Comparison of ENCODE assay signal across 9 mouse cellular contexts in the genomic region with DNA sequence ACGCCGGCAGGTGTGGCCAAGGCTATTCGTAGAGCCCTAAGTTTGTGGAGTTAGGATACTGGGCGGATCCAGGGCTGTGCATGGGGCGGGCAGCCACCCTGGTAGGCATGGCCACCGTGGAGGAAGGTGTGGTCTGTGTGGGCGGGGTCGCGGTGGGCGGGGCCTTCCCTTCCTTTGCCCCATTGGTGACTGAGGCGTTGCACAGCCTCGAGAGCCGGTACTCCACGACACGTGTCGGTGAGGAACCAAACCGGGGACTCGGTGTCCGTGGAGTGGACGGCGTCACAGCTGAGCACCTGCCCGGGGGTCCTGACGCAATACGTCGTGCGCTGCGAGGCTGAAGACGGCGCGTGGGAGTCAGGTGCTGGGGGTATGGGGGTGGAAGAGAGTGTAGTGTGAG. TPM values are rescaled to one million over a fixed set of nuclear protein-coding genes. Genes with fewer than 3 reads are reported as not detected.
DNase-seq lines count a peak whose midpoint lies in the region; ATAC-seq and TF ChIP-seq lines count a peak whose summit lies in the region.
"Had no signal": no experiment of that assay in that cellular context is flagged by ENCODE, and none has a peak within 500 bp of the region (broad histone marks: within the 10 kb centered on the region; RNA-seq: fewer than 3 reads in every experiment).

No protein-coding gene starts in this region.

- H3K27ac ChIP-seq in neural tube, embryonic 12.5 days = no peak overlapping the region
- no peak overlapping the region for H3K27ac ChIP-seq in embryonic facial prominence, embryonic 14.5 days (replicated peaks; ENCODE audit: low read depth, low read length)
- no peak overlapping the region for H3K27ac ChIP-seq in intestine, postnatal 0 days (ENCODE audit: low read depth, low read length)
- H3K27ac ChIP-seq in liver, embryonic 16.5 days (ENCODE audit: low read length) = no peak overlapping the region
- no peak overlapping the region for H3K27ac ChIP-seq in small intestine, adult 2 months (ENCODE audit: insufficient read depth, low read depth, low read length)

- TF ChIP-seq CTCF in intestine, postnatal 0 days (IDR thresholded peaks at IDR 0.05; ENCODE audit: low read depth) = no peak
- no peak for TF ChIP-seq CTCF in small intestine, adult 2 months (IDR thresholded peaks at IDR 0.05; ENCODE audit: extremely low read depth, insufficient read length, insufficient replicate concordance, low read depth, low read length)

- H3K9me3 ChIP-seq in neural tube, embryonic 12.5 days = 0 out of 2 replicates have a peak, but pooled peaks cover 7% of the 10 kb centered on the region
- peaks cover 16% of the 10 kb centered on the region; the same call in 1 of the 2 replicates for H3K9me3 ChIP-seq in embryonic facial prominence, embryonic 14.5 days (ENCODE audit: control insufficient read depth, low read length)
- H3K9me3 ChIP-seq in intestine, postnatal 0 days (ENCODE audit: control insufficient read depth) = 0 out of 2 replicates have a peak, but pooled peaks cover 3% of the 10 kb centered on the region
- H3K9me3 ChIP-seq in liver, embryonic 16.5 days (replicated peaks; ENCODE audit: control insufficient read depth, low read length) = no peaks in the 10 kb centered on the region

- no peak for DNase-seq in neural tube, embryonic 10.5 days (ENCODE audit: extremely low spot score, low spot score)
- no peak for DNase-seq in embryonic facial prominence, embryonic 14.5 days (ENCODE audit: low spot score)
- no peak for DNase-seq in cerebellum, adult 8-10 months

- H3K4me3 ChIP-seq in neural tube, embryonic 12.5 days = no peak overlapping the region
- H3K4me3 ChIP-seq in embryonic facial prominence, embryonic 14.5 days (ENCODE audit: low read depth, low read length) = peak overlapping the region; percentile 16; the same call in 1 of the 2 replicates
- no peak overlapping the region for H3K4me3 ChIP-seq in intestine, postnatal 0 days (ENCODE audit: low read depth, low read length)
- H3K4me3 ChIP-seq in liver, embryonic 16.5 days (ENCODE audit: low read depth, low read length) = peak overlapping the region; percentile 20; the same call in 1 of the 2 replicates
- H3K4me3 ChIP-seq in small intestine, adult 2 months (ENCODE audit: low read depth, low read length) = peak overlapping the region; percentile 17

- H3K36me3 ChIP-seq in neural tube, embryonic 12.5 days = no peaks in the 10 kb centered on the region
- no peaks in the 10 kb centered on the region for H3K36me3 ChIP-seq in embryonic facial prominence, embryonic 14.5 days (ENCODE audit: control insufficient read depth, insufficient read depth, low read length)
- H3K36me3 ChIP-seq in intestine, postnatal 0 days (ENCODE audit: control insufficient read depth, insufficient read depth) = no peaks in the 10 kb centered on the region
- no peaks in the 10 kb centered on the region for H3K36me3 ChIP-seq in liver, embryonic 16.5 days (ENCODE audit: control insufficient read depth, insufficient read depth)
- H3K36me3 ChIP-seq in small intestine, adult 2 months (ENCODE audit: control insufficient read depth, insufficient read depth, low read length) = no peaks in the 10 kb centered on the region

- WGBS in neural tube, embryonic 12.5 days = 8% methylated on average over 30 of the region's 30 CpGs
- 8% methylated on average over 28 of the region's 30 CpGs for WGBS in embryonic facial prominence, embryonic 14.5 days
- WGBS in intestine, postnatal 0 days = 4% methylated on average over 30 of the region's 30 CpGs
- WGBS in liver, embryonic 16.5 days (ENCODE audit: insufficient replicate concordance) = 6% methylated on average over 30 of the region's 30 CpGs
- WGBS in small intestine, adult 2 months = 13% methylated on average over 30 of the region's 30 CpGs

- H3K27me3 ChIP-seq in neural tube, embryonic 12.5 days (replicated peaks) = peaks cover 42% of the 10 kb centered on the region
- peaks cover 19% of the 10 kb centered on the region for H3K27me3 ChIP-seq in embryonic facial prominence, embryonic 14.5 days (replicated peaks; ENCODE audit: control insufficient read depth, insufficient read depth, low read length)
- peaks cover 2% of the 10 kb centered on the region; the same call in 1 of the 2 replicates for H3K27me3 ChIP-seq in intestine, postnatal 0 days (replicated peaks; ENCODE audit: control insufficient read depth, insufficient read depth, low read length)
- peaks cover 9% of the 10 kb centered on the region for H3K27me3 ChIP-seq in liver, embryonic 16.5 days (ENCODE audit: control insufficient read depth, insufficient read depth, low read depth, low read length)
- H3K27me3 ChIP-seq in small intestine, adult 2 months (ENCODE audit: control insufficient read depth, insufficient read depth, low read length) = no peaks in the 10 kb centered on the region

- H3K4me2 ChIP-seq in neural tube, embryonic 12.5 days (replicated peaks) = peak overlapping the region; percentile 48
- peak overlapping the region; percentile 42 for H3K4me2 ChIP-seq in embryonic facial prominence, embryonic 14.5 days (ENCODE audit: low read depth, low read length)
- peak overlapping the region; percentile 44 for H3K4me2 ChIP-seq in intestine, postnatal 0 days (replicated peaks; ENCODE audit: low read depth)
- H3K4me2 ChIP-seq in liver, embryonic 16.5 days (ENCODE audit: low read depth, low read length) = peak overlapping the region; percentile 41

- no peak overlapping the region for H3K9ac ChIP-seq in neural tube, embryonic 12.5 days
- H3K9ac ChIP-seq in embryonic facial prominence, embryonic 14.5 days (ENCODE audit: low read depth, low read length) = no peak overlapping the region
- H3K9ac ChIP-seq in intestine, postnatal 0 days (ENCODE audit: low read depth, low read length) = no peak overlapping the region
- no peak overlapping the region for H3K9ac ChIP-seq in liver, embryonic 16.5 days (ENCODE audit: low read depth, low read length)

- TF ChIP-seq POLR2A in small intestine, adult 2 months (IDR thresholded peaks at IDR 0.05; ENCODE audit: low read depth, low read length) = no peak

- peaks cover 8% of the 10 kb centered on the region; the same call in 1 of the 2 replicates for H3K4me1 ChIP-seq in neural tube, embryonic 12.5 days
- no peaks in the 10 kb centered on the region for H3K4me1 ChIP-seq in embryonic facial prominence, embryonic 14.5 days (ENCODE audit: control insufficient read depth, insufficient read depth, low read length)
- H3K4me1 ChIP-seq in intestine, postnatal 0 days (replicated peaks; ENCODE audit: control insufficient read depth, insufficient read depth, low read length) = peaks cover 5% of the 10 kb centered on the region; the same call in 1 of the 2 replicates
- H3K4me1 ChIP-seq in liver, embryonic 16.5 days (ENCODE audit: control insufficient read depth, low read depth, low read length) = peaks cover 22% of the 10 kb centered on the region
- peaks cover 16% of the 10 kb centered on the region for H3K4me1 ChIP-seq in small intestine, adult 2 months (ENCODE audit: control insufficient read depth, insufficient read depth, insufficient read length, low read length)

- no peak for ATAC-seq in neural tube, embryonic 12.5 days (ENCODE audit: low FRiP score, low read depth)
- no peak for ATAC-seq in embryonic facial prominence, embryonic 14.5 days (ENCODE audit: low read depth)
- ATAC-seq in intestine, postnatal 0 days = peak; percentile 66
- ATAC-seq in liver, embryonic 16.5 days (ENCODE audit: low read depth) = peak; percentile 79
- no peak for ATAC-seq in erythroid progenitor cell, adult 5-6 weeks (replicated peaks; ENCODE audit: low FRiP score, poor library complexity, severe bottlenecking)

RNA-seq across cellular contexts. Expression of gene Il12rb1, which starts 8.4 kb away (rescaled TPM):
- polyA plus RNA-seq in neural tube, embryonic 12.5 days (2016; fragmentation: Nextera tagmentation; extraction: Ambion mirVana) = not detected in 2 replicates
- polyA plus RNA-seq in embryonic facial prominence, embryonic 14.5 days (2014; fragmentation: Nextera tagmentation; extraction: Ambion mirVana) = 0.07 and 0.19 TPM in 2 replicates
- 0.29 and 0.31 TPM in 2 replicates for polyA plus RNA-seq in intestine, postnatal 0 days (2015; fragmentation: Nextera tagmentation; extraction: Ambion mirVana)
- 0.06 and 0.35 TPM in 2 replicates for polyA plus RNA-seq in liver, embryonic 16.5 days (2015; fragmentation: Nextera tagmentation; extraction: Ambion mirVana)
- 2.5 and 5.4 TPM in 2 replicates for polyA plus RNA-seq in small intestine, adult 2 months (2012; rRNA removed)
- total RNA-seq in erythroid progenitor cell, adult 5-6 weeks (2015; ENCODE audit: low replicate concordance) = 0.84 and 1.1 TPM in 2 replicates
- total RNA-seq in erythroid progenitor cell, adult 5-6 weeks (2017; ENCODE audit: low replicate concordance) = 0.13 and 0.53 TPM in 2 replicates
- polyA plus RNA-seq: neural tube, embryonic 11.5 days had no signal

RNA-seq across cellular contexts. Expression of gene Mast3, which starts 11.8 kb away (rescaled TPM):
- polyA plus RNA-seq in neural tube, embryonic 12.5 days (2016; fragmentation: Nextera tagmentation; extraction: Ambion mirVana) = 15.9 and 17.4 TPM in 2 replicates
- polyA plus RNA-seq in embryonic facial prominence, embryonic 14.5 days (2014; fragmentation: Nextera tagmentation; extraction: Ambion mirVana) = 13.5 and 14.9 TPM in 2 replicates
- 4.4 and 7.2 TPM in 2 replicates for polyA plus RNA-seq in intestine, postnatal 0 days (2015; fragmentation: Nextera tagmentation; extraction: Ambion mirVana)
- polyA plus RNA-seq in liver, embryonic 16.5 days (2015; fragmentation: Nextera tagmentation; extraction: Ambion mirVana) = 7.5 and 9.0 TPM in 2 replicates
- 63.9 and 71.9 TPM in 2 replicates for polyA plus RNA-seq in small intestine, adult 2 months (2012; rRNA removed)
- total RNA-seq in erythroid progenitor cell, adult 5-6 weeks (2015; ENCODE audit: low replicate concordance) = 13.4 and 14.4 TPM in 2 replicates
- total RNA-seq in erythroid progenitor cell, adult 5-6 weeks (2017; ENCODE audit: low replicate concordance) = 2.7 and 3.0 TPM in 2 replicates

RNA-seq across cellular contexts. Expression of gene Arrdc2, which starts 22.8 kb away (rescaled TPM):
- 9.7 and 10.2 TPM in 2 replicates for polyA plus RNA-seq in neural tube, embryonic 12.5 days (2016; fragmentation: Nextera tagmentation; extraction: Ambion mirVana)
- polyA plus RNA-seq in embryonic facial prominence, embryonic 14.5 days (2014; fragmentation: Nextera tagmentation; extraction: Ambion mirVana) = 5.4 and 5.8 TPM in 2 replicates
- polyA plus RNA-seq in intestine, postnatal 0 days (2015; fragmentation: Nextera tagmentation; extraction: Ambion mirVana) = 6.2 and 6.9 TPM in 2 replicates
- 11.6 and 13.5 TPM in 2 replicates for polyA plus RNA-seq in liver, embryonic 16.5 days (2015; fragmentation: Nextera tagmentation; extraction: Ambion mirVana)
- 26.1 and 49.9 TPM in 2 replicates for polyA plus RNA-seq in small intestine, adult 2 months (2012; rRNA removed)
- 35.0 and 62.9 TPM in 2 replicates for total RNA-seq in erythroid progenitor cell, adult 5-6 weeks (2015; ENCODE audit: low replicate concordance)
- total RNA-seq in erythroid progenitor cell, adult 5-6 weeks (2017; ENCODE audit: low replicate concordance) = 27.3 and 54.3 TPM in 2 replicates

RNA-seq across cellular contexts. Expression of gene Pik3r2, which starts 40.2 kb away (rescaled TPM):
- polyA plus RNA-seq in neural tube, embryonic 12.5 days (2016; fragmentation: Nextera tagmentation; extraction: Ambion mirVana) = 84.0 and 84.6 TPM in 2 replicates
- 61.5 and 70.3 TPM in 2 replicates for polyA plus RNA-seq in embryonic facial prominence, embryonic 14.5 days (2014; fragmentation: Nextera tagmentation; extraction: Ambion mirVana)
- 37.4 and 41.0 TPM in 2 replicates for polyA plus RNA-seq in intestine, postnatal 0 days (2015; fragmentation: Nextera tagmentation; extraction: Ambion mirVana)
- 12.2 and 13.9 TPM in 2 replicates for polyA plus RNA-seq in liver, embryonic 16.5 days (2015; fragmentation: Nextera tagmentation; extraction: Ambion mirVana)
- polyA plus RNA-seq in small intestine, adult 2 months (2012; rRNA removed) = 129 and 414 TPM in 2 replicates
- 3.8 and 5.4 TPM in 2 replicates for total RNA-seq in erythroid progenitor cell, adult 5-6 weeks (2015; ENCODE audit: low replicate concordance)
- 7.3 and 8.0 TPM in 2 replicates for total RNA-seq in erythroid progenitor cell, adult 5-6 weeks (2017; ENCODE audit: low replicate concordance)

RNA-seq across cellular contexts. Expression of gene Kcnn1, which starts 46.4 kb away (rescaled TPM):
- polyA plus RNA-seq in neural tube, embryonic 12.5 days (2016; fragmentation: Nextera tagmentation; extraction: Ambion mirVana) = 24.8 and 26.4 TPM in 2 replicates
- 2.9 and 3.4 TPM in 2 replicates for polyA plus RNA-seq in embryonic facial prominence, embryonic 14.5 days (2014; fragmentation: Nextera tagmentation; extraction: Ambion mirVana)
- 0.17 and 0.30 TPM in 2 replicates for polyA plus RNA-seq in intestine, postnatal 0 days (2015; fragmentation: Nextera tagmentation; extraction: Ambion mirVana)
- 0.20 and 0.46 TPM in 2 replicates for polyA plus RNA-seq in liver, embryonic 16.5 days (2015; fragmentation: Nextera tagmentation; extraction: Ambion mirVana)
- polyA plus RNA-seq in small intestine, adult 2 months (2012; rRNA removed) = 0.90 and 2.9 TPM in 2 replicates
- total RNA-seq in erythroid progenitor cell, adult 5-6 weeks (2015; ENCODE audit: low replicate concordance) = not detected in 2 replicates
- 0.26 TPM in 1 of 2 replicates, not detected in the other for total RNA-seq in erythroid progenitor cell, adult 5-6 weeks (2017; ENCODE audit: low replicate concordance)

Comparison
In these comparisons a context has a peak if more than half of its experiments do, and no peak if none do; other contexts are left out.
1. ATAC-seq: peak in intestine, postnatal 0 days (single experiment) and liver, embryonic 16.5 days (single experiment); none in neural tube, embryonic 12.5 days (single experiment), embryonic facial prominence, embryonic 14.5 days (single experiment) and erythroid progenitor cell, adult 5-6 weeks (single experiment).
2. H3K4me3 ChIP-seq: peak in embryonic facial prominence, embryonic 14.5 days (single experiment), liver, embryonic 16.5 days (single experiment) and small intestine, adult 2 months (single experiment); none in neural tube, embryonic 12.5 days (single experiment) and intestine, postnatal 0 days (single experiment).
3. Peak in every context shown above with its lines, with median percentiles within 50 percentile points of each other: H3K4me2 ChIP-seq.